Mouse (Mus musculus) kidney, adult 10 weeks (tissue): ENCODE measurements around the gene Gm8765. TPM values are rescaled to one million over a fixed set of nuclear protein-coding genes. Genes with fewer than 3 reads are reported as not detected.

ENCODE experiments used
- polyA plus RNA-seq: library from polyadenylated mRNA; stranded (reverse); fragments of 350-450 nt; fragmentation: Illumina TruSeq; extraction: RNeasy Lipid Tissue Mini Kit (QIAGEN cat#74804); gene quantifications from one replicate; pipeline ENCODE4 v1.2.3, GENCODE M21; 2014; ENCODE audit warnings: low read depth, low replicate concordance

The Gm8765 gene
- polyA plus RNA-seq = 0.28 TPM

GRCm38 (mm10) chr13:50698012-50698411 is at the start of gene Gm8765:
TSS of gene Gm8765 (plus strand) at chr13:50698312.

Other genes starting within 250 kb of the Gm8765 start
- gene Nutm2, start 231.0 kb upstream of the Gm8765 start, polyA plus RNA-seq = not detected
- not detected for gene Gm904, start 55.1 kb upstream of the Gm8765 start, polyA plus RNA-seq